Mouse (Mus musculus) left cerebral cortex, adult 11 months (tissue): ENCODE results near the gene Cdk9.

Experiments used
- DNase-seq: peaks from one replicate; pipeline ENCODE4 v3.0.0; 2022; ENCODE audit warnings: low spot score

Gene Cdk9

GRCm38 (mm10) chr2:32708643-32709042, 4.2 kb downstream of the Cdk9 start:
- DNase-seq, result no peak

GRCm38 (mm10) chr2:32706971-32707370, 5.9 kb downstream of the Cdk9 start:
- no peak for DNase-seq

- no peak for DNase-seq
Observed at GRCm38 (mm10) chr2:32705018-32705417, 7.9 kb downstream of the Cdk9 start.

GRCm38 (mm10) chr2:32704021-32704421, 8.9 kb downstream of the Cdk9 start, which contains the start of gene Fpgs:
Gene Fpgs, minus strand, starts transcription at chr2:32704145.
- DNase-seq, result no peak

- no peak for DNase-seq
Observed at GRCm38 (mm10) chr2:32703046-32703445, 9.8 kb downstream of the Cdk9 start.

GRCm38 (mm10) chr2:32700966-32701743, 11.7 kb downstream of the Cdk9 start:
- no peak for DNase-seq

- no peak for DNase-seq
Observed at GRCm38 (mm10) chr2:32699680-32700079, 13.2 kb downstream of the Cdk9 start.

- DNase-seq, result no peak
Observed at GRCm38 (mm10) chr2:32694691-32695090, 18.2 kb downstream of the Cdk9 start.

GRCm38 (mm10) chr2:32693823-32694411, 19.0 kb downstream of the Cdk9 start:
- peak; percentile 92 for DNase-seq

- no peak for DNase-seq
Observed at GRCm38 (mm10) chr2:32693282-32693681, 19.6 kb downstream of the Cdk9 start.

- no peak for DNase-seq
Observed at GRCm38 (mm10) chr2:32692496-32692895, 20.4 kb downstream of the Cdk9 start.

GRCm38 (mm10) chr2:32691041-32691440, 21.8 kb downstream of the Cdk9 start:
- no peak for DNase-seq

- DNase-seq, result peak; percentile 77
Observed at GRCm38 (mm10) chr2:32689420-32689819, 23.5 kb downstream of the Cdk9 start.

GRCm38 (mm10) chr2:32687562-32687961, 25.3 kb downstream of the Cdk9 start:
- DNase-seq, result no peak

GRCm38 (mm10) chr2:32686640-32687039, 26.2 kb downstream of the Cdk9 start:
- DNase-seq, result no peak

- no peak for DNase-seq
Observed at GRCm38 (mm10) chr2:32685807-32686206, 27.1 kb downstream of the Cdk9 start.

- no peak for DNase-seq
Observed at GRCm38 (mm10) chr2:32684681-32685428, 28.0 kb downstream of the Cdk9 start.

- DNase-seq, result no peak
Observed at GRCm38 (mm10) chr2:32683701-32684100, 29.2 kb downstream of the Cdk9 start.

- DNase-seq, result no peak
Observed at GRCm38 (mm10) chr2:32682721-32683417, 30.0 kb downstream of the Cdk9 start.

- DNase-seq, result no peak
Observed at GRCm38 (mm10) chr2:32681754-32682153, 31.1 kb downstream of the Cdk9 start.

- no peak for DNase-seq
Observed at GRCm38 (mm10) chr2:32680961-32681650, 31.8 kb downstream of the Cdk9 start.

- DNase-seq, result no peak
Observed at GRCm38 (mm10) chr2:32680051-32680451, 32.8 kb downstream of the Cdk9 start.
